Mouse (Mus musculus) hindbrain, embryonic 11.5 days (tissue): ENCODE results near the gene Egf. TPM values are rescaled to one million over a fixed set of nuclear protein-coding genes. Genes with fewer than 3 reads are reported as not detected.
"Not testable (repeated sequence)": the region's sequence is repeated elsewhere in the genome, so short reads cannot be mapped to it uniquely, and the experiment has no call there.

Experiments used
- ATAC-seq: fragments of 200-750 bp; cut with Nextera tagmentation; 2 replicates; pipeline ENCODE4 v1.8.0; 2017; ENCODE audit warnings: mild to moderate bottlenecking, moderate TSS enrichment, moderate library complexity; ENCODE audit not compliant: low FRiP score
- DNase-seq: peaks from one replicate; pipeline ENCODE4 v3.0.0-alpha.2; 2015; ENCODE audit warnings: low spot score
- H3K27ac ChIP-seq: fragments of 300-500 bp; sonication (generic); 2 replicates; pipeline ENCODE4 v1.5.1; 2014; ENCODE audit warnings: mild to moderate bottlenecking, low read depth, low read length
- H3K27me3 ChIP-seq: fragments of 300-500 bp; sonication (generic); 2 replicates; pipeline ENCODE4 v1.6.1; 2014; ENCODE audit warnings: mild to moderate bottlenecking, low read length, moderate library complexity, mixed read lengths; ENCODE audit not compliant: control insufficient read depth, insufficient read depth
- H3K36me3 ChIP-seq: fragments of 300-500 bp; sonication (generic); 2 replicates; pipeline ENCODE4 v1.6.1; 2014; ENCODE audit warnings: mild to moderate bottlenecking, low read length, moderate library complexity, mixed read lengths; ENCODE audit not compliant: control insufficient read depth, insufficient read depth
- H3K4me1 ChIP-seq: fragments of 300-500 bp; sonication (generic); replicated peaks from 2 replicates; pipeline ENCODE4 v1.6.1; 2014; ENCODE audit warnings: low read length, mixed read lengths; ENCODE audit not compliant: control insufficient read depth, insufficient read depth
- H3K4me2 ChIP-seq: fragments of 300-500 bp; sonication (generic); replicated peaks from 2 replicates; pipeline ENCODE4 v1.6.1; 2014; ENCODE audit warnings: mild to moderate bottlenecking, low read depth, low read length
- H3K4me3 ChIP-seq: fragments of 300-500 bp; sonication (generic); 2 replicates; pipeline ENCODE4 v1.5.1; 2014; ENCODE audit warnings: low read depth, low read length
- H3K9ac ChIP-seq: fragments of 300-500 bp; sonication (generic); 2 replicates; pipeline ENCODE4 v1.6.1; 2014; ENCODE audit warnings: low read depth, low read length
- H3K9me3 ChIP-seq: fragments of 300-500 bp; sonication (generic); 2 replicates; pipeline ENCODE4 v1.6.1; 2016; ENCODE audit warnings: low read length; ENCODE audit not compliant: control insufficient read depth
- WGBS: fragments of 180-500 bp; shearing (Covaris S2); extraction: QIAGEN DNeasy Blood & Tissue Kit; methylation state at CpG from one replicate; pipeline ENCODE4 v1.1.7; 2014; 5-methylcytosine and 5-hydroxymethylcytosine counted together
- polyA plus RNA-seq: library from polyadenylated mRNA; unstranded; fragments of >200 nt; fragmentation: Nextera tagmentation; extraction: Ambion mirVana; gene quantifications from 2 replicates; pipeline ENCODE4 v1.2.1, GENCODE M21; 2014

Gene Egf
- polyA plus RNA-seq, 1 experiment from 2014 or later: 2.0 TPM

GRCm38 (mm10) chr3:129766971-129767794, 12.1 kb upstream of the Egf start:
- Histone ChIP-seq H3K36me3 (no peaks in the 10 kb centered on the region), H3K9me3 (no peaks in the 10 kb centered on the region), H3K27ac (no peak overlapping the region), H3K9ac (no peak overlapping the region), H3K4me1 (no peaks in the 10 kb centered on the region), H3K4me2 (no peak overlapping the region), H3K27me3 (no peaks in the 10 kb centered on the region), H3K4me3 (no peak overlapping the region)
- 87% methylated on average over 10 of the region's 10 CpGs for WGBS
- DNase-seq (no peak), ATAC-seq (no peak)

- Histone ChIP-seq H3K9ac (no peak overlapping the region), H3K36me3 (no peaks in the 10 kb centered on the region), H3K27me3 (no peaks in the 10 kb centered on the region), H3K27ac (no peak overlapping the region), H3K4me2 (no peak overlapping the region), H3K9me3 (no peaks in the 10 kb centered on the region), H3K4me3 (no peak overlapping the region), H3K4me1 (no peaks in the 10 kb centered on the region)
- DNase-seq (no peak), ATAC-seq (no peak)
- 88% methylated on average over 4 of the region's 4 CpGs for WGBS
These were observed 11.0 kb upstream of the Egf start for GRCm38 (mm10) chr3:129766106-129766505.

GRCm38 (mm10) chr3:129757599-129757998, 2.5 kb upstream of the Egf start:
- not testable (repeated sequence) for H3K27me3 ChIP-seq, DNase-seq, H3K9me3 ChIP-seq, H3K4me1 ChIP-seq, H3K4me2 ChIP-seq, H3K4me3 ChIP-seq, ATAC-seq, H3K27ac ChIP-seq, H3K36me3 ChIP-seq, H3K9ac ChIP-seq
- 91% methylated on average over 1 of the region's 1 CpGs for WGBS

GRCm38 (mm10) chr3:129744803-129745202, 10.3 kb downstream of the Egf start:
- ATAC-seq (peak; percentile 30; the same call in 1 of the 2 replicates), DNase-seq (peak; percentile 71)
- H3K27ac ChIP-seq: no peak overlapping the region
- 57% methylated on average over 8 of the region's 8 CpGs for WGBS
- H3K9ac ChIP-seq: no peak overlapping the region
- H3K4me2 ChIP-seq: no peak overlapping the region
- H3K36me3 ChIP-seq: no peaks in the 10 kb centered on the region
- H3K9me3 ChIP-seq: no peaks in the 10 kb centered on the region
- H3K27me3 ChIP-seq: no peaks in the 10 kb centered on the region
- H3K4me3 ChIP-seq: no peak overlapping the region
- H3K4me1 ChIP-seq: no peaks in the 10 kb centered on the region

GRCm38 (mm10) chr3:129742781-129743180, 12.3 kb downstream of the Egf start:
- H3K4me2 ChIP-seq: no peak overlapping the region
- WGBS: 76% methylated on average over 6 of the region's 6 CpGs
- no peak overlapping the region for H3K4me3 ChIP-seq
- no peak for DNase-seq
- no peak overlapping the region for H3K27ac ChIP-seq
- no peak for ATAC-seq
- H3K9me3 ChIP-seq: no peaks in the 10 kb centered on the region
- H3K9ac ChIP-seq: no peak overlapping the region
- H3K4me1 ChIP-seq: no peaks in the 10 kb centered on the region
- H3K27me3 ChIP-seq: no peaks in the 10 kb centered on the region
- no peaks in the 10 kb centered on the region for H3K36me3 ChIP-seq

- no peaks in the 10 kb centered on the region for H3K36me3 ChIP-seq
- WGBS: 77% methylated on average over 16 of the region's 16 CpGs
- ATAC-seq (no peak), DNase-seq (no peak)
- H3K9me3 ChIP-seq: no peaks in the 10 kb centered on the region
- H3K27me3 ChIP-seq: no peaks in the 10 kb centered on the region
- H3K27ac ChIP-seq: no peak overlapping the region
- H3K4me1 ChIP-seq: no peaks in the 10 kb centered on the region
- H3K4me3 ChIP-seq: no peak overlapping the region
- H3K9ac ChIP-seq: no peak overlapping the region
- no peak overlapping the region for H3K4me2 ChIP-seq
These were observed 16.6 kb downstream of the Egf start for GRCm38 (mm10) chr3:129738291-129739183.

GRCm38 (mm10) chr3:129731636-129732035, 23.5 kb downstream of the Egf start:
- Histone ChIP-seq H3K27ac (no peak overlapping the region), H3K4me3 (no peak overlapping the region), H3K9me3 (no peaks in the 10 kb centered on the region), H3K9ac (no peak overlapping the region), H3K4me1 (no peaks in the 10 kb centered on the region), H3K27me3 (no peaks in the 10 kb centered on the region), H3K4me2 (no peak overlapping the region), H3K36me3 (no peaks in the 10 kb centered on the region)
- ATAC-seq (no peak), DNase-seq (no peak)
- WGBS: 84% methylated on average over 6 of the region's 6 CpGs

GRCm38 (mm10) chr3:129730426-129730825, 24.7 kb downstream of the Egf start:
- H3K27ac ChIP-seq: no peak overlapping the region
- H3K4me3 ChIP-seq: no peak overlapping the region
- no peaks in the 10 kb centered on the region for H3K27me3 ChIP-seq
- peak; percentile 49 for DNase-seq
- 32% methylated on average over 8 of the region's 8 CpGs for WGBS
- no peaks in the 10 kb centered on the region for H3K9me3 ChIP-seq
- no peak overlapping the region for H3K4me2 ChIP-seq
- no peaks in the 10 kb centered on the region for H3K4me1 ChIP-seq
- no peak overlapping the region for H3K9ac ChIP-seq
- no peak for ATAC-seq
- H3K36me3 ChIP-seq: no peaks in the 10 kb centered on the region
